Mouse (Mus musculus): ENCODE measurements around the gene Cops6. TPM values are rescaled to one million over a fixed set of nuclear protein-coding genes. Genes with fewer than 3 reads are reported as not detected.
A peak's percentile ranks its signal among the peaks of the same experiment; 100 is the strongest.

Gene Cops6
- polyA plus RNA-seq, 1 experiment from 2014 or later = 242 TPM

- H3K4me2 ChIP-seq (ENCODE audit: low read length) = peak within 1 kb of the TSS; percentile 91
- H3K36me3 ChIP-seq (ENCODE audit: control insufficient read depth, insufficient read depth, low read length) = peaks cover 24% of the 10 kb centered on the region
- peak within 1 kb of the TSS; percentile 54 for H3K4me3 ChIP-seq (ENCODE audit: control insufficient read depth in 1 of 2, insufficient read depth in 1 of 2, low read depth in 1 of 2, low read length in 2 of 2)
- H3K27me3 ChIP-seq (ENCODE audit: control insufficient read depth, insufficient read depth, low read length) = no peaks in the 10 kb centered on the region
- ATAC-seq (ENCODE audit: insufficient number of reproducible peaks, insufficient read depth, low FRiP score, low read depth) = peak; percentile 80
- H3K27ac ChIP-seq (replicated peaks in 1 of 2; ENCODE audit: control insufficient read depth in 1 of 2, insufficient read depth in 1 of 2, low read depth in 2 of 2, low read length in 2 of 2) = peak within 1 kb of the TSS; percentile 76 to 79
- peak within 1 kb of the TSS; percentile 81 for H3K9ac ChIP-seq (ENCODE audit: low read length)
- WGBS = 9% methylated on average over 54 of the region's 54 CpGs
- no peaks in the 10 kb centered on the region for H3K9me3 ChIP-seq (ENCODE audit: control insufficient read depth, low read length)
- H3K4me1 ChIP-seq (ENCODE audit: control insufficient read depth in 2 of 2, insufficient read depth in 2 of 2, low read length in 2 of 2) = peaks cover 3 to 4% of the 10 kb centered on the region in 2 experiments; a peak in 3 of 4 replicates
Measured at GRCm38 (mm10) chr5:138193771-138194727, 33.2 kb downstream of the Cops6 start, which contains the start of gene Mblac1. Gene Mblac1 (plus strand): TSS chr5:138194314.

GRCm38 (mm10) chr5:138194755-138195345, 34.0 kb downstream of the Cops6 start:
- Histone ChIP-seq H3K36me3 (ENCODE audit: control insufficient read depth, insufficient read depth, low read length) (peaks cover 24% of the 10 kb centered on the region), H3K9ac (ENCODE audit: low read length) (peak overlapping the region; percentile 81), H3K4me1 (ENCODE audit: control insufficient read depth in 2 of 2, insufficient read depth in 2 of 2, low read length in 2 of 2) (peaks cover 3 to 4% of the 10 kb centered on the region in 2 experiments; a peak in 3 of 4 replicates), H3K4me3 (ENCODE audit: control insufficient read depth in 1 of 2, insufficient read depth in 1 of 2, low read depth in 1 of 2, low read length in 2 of 2) (peak overlapping the region; percentile 54), H3K9me3 (ENCODE audit: control insufficient read depth, low read length) (no peaks in the 10 kb centered on the region), H3K4me2 (ENCODE audit: low read length) (peak overlapping the region; percentile 91), H3K27ac (replicated peaks in 1 of 2; ENCODE audit: control insufficient read depth in 1 of 2, insufficient read depth in 1 of 2, low read depth in 2 of 2, low read length in 2 of 2) (peak overlapping the region; percentile 76 to 79), H3K27me3 (ENCODE audit: control insufficient read depth, insufficient read depth, low read length) (no peaks in the 10 kb centered on the region)
- 1% methylated on average over 29 of the region's 29 CpGs for WGBS
- peak; percentile 32 for ATAC-seq (ENCODE audit: insufficient number of reproducible peaks, insufficient read depth, low FRiP score, low read depth)

GRCm38 (mm10) chr5:138195463-138195862, 34.6 kb downstream of the Cops6 start:
- H3K27me3 ChIP-seq (ENCODE audit: control insufficient read depth, insufficient read depth, low read length) = no peaks in the 10 kb centered on the region
- 0 out of 4 replicates have a peak overlapping the region, but pooled peaks of 1 of the 2 experiments have one; percentile 76 for H3K27ac ChIP-seq (replicated peaks in 1 of 2; ENCODE audit: control insufficient read depth in 1 of 2, insufficient read depth in 1 of 2, low read depth in 2 of 2, low read length in 2 of 2)
- H3K4me2 ChIP-seq (ENCODE audit: low read length) = peak overlapping the region; percentile 91
- peak overlapping the region; percentile 81 for H3K9ac ChIP-seq (ENCODE audit: low read length)
- no peak for ATAC-seq (ENCODE audit: insufficient number of reproducible peaks, insufficient read depth, low FRiP score, low read depth)
- H3K9me3 ChIP-seq (ENCODE audit: control insufficient read depth, low read length) = no peaks in the 10 kb centered on the region
- H3K4me3 ChIP-seq (ENCODE audit: control insufficient read depth in 1 of 2, insufficient read depth in 1 of 2, low read depth in 1 of 2, low read length in 2 of 2) = peak overlapping the region in 1 of 2 experiments; percentile 54; a peak in 2 of 4 replicates
- 80% methylated on average over 7 of the region's 7 CpGs for WGBS
- peaks cover 3 to 4% of the 10 kb centered on the region in 2 experiments; a peak in 3 of 4 replicates for H3K4me1 ChIP-seq (ENCODE audit: control insufficient read depth in 2 of 2, insufficient read depth in 2 of 2, low read length in 2 of 2)
- peaks cover 21% of the 10 kb centered on the region for H3K36me3 ChIP-seq (ENCODE audit: control insufficient read depth, insufficient read depth, low read length)

GRCm38 (mm10) chr5:138199576-138199975, 38.7 kb downstream of the Cops6 start:
- 0% methylated on average over 1 of the region's 1 CpGs for WGBS
- Histone ChIP-seq H3K9me3 (ENCODE audit: control insufficient read depth, low read length) (peaks cover 6% of the 10 kb centered on the region; the same call in 1 of the 2 replicates), H3K9ac (ENCODE audit: low read length) (no peak overlapping the region), H3K36me3 (ENCODE audit: control insufficient read depth, insufficient read depth, low read length) (no peaks in the 10 kb centered on the region), H3K4me2 (ENCODE audit: low read length) (no peak overlapping the region), H3K4me1 (ENCODE audit: control insufficient read depth in 2 of 2, insufficient read depth in 2 of 2, low read length in 2 of 2) (peaks cover 2 to 3% of the 10 kb centered on the region in 2 experiments; a peak in 1 of 4 replicates), H3K27me3 (ENCODE audit: control insufficient read depth, insufficient read depth, low read length) (no peaks in the 10 kb centered on the region), H3K27ac (replicated peaks in 1 of 2; ENCODE audit: control insufficient read depth in 1 of 2, insufficient read depth in 1 of 2, low read depth in 2 of 2, low read length in 2 of 2) (no peak overlapping the region), H3K4me3 (ENCODE audit: control insufficient read depth in 1 of 2, insufficient read depth in 1 of 2, low read depth in 1 of 2, low read length in 2 of 2) (no peak overlapping the region)
- ATAC-seq (ENCODE audit: insufficient number of reproducible peaks, insufficient read depth, low FRiP score, low read depth) = no peak

- no peak overlapping the region for H3K4me2 ChIP-seq (ENCODE audit: low read length)
- WGBS = 82% methylated on average over 3 of the region's 3 CpGs
Measured at GRCm38 (mm10) chr5:138202086-138202485, 41.2 kb downstream of the Cops6 start.

GRCm38 (mm10) chr5:138207253-138207652, 46.4 kb downstream of the Cops6 start:
- no peak overlapping the region for H3K4me3 ChIP-seq (ENCODE audit: control insufficient read depth in 1 of 2, insufficient read depth in 1 of 2, low read depth in 1 of 2, low read length in 2 of 2)
- no peaks in the 10 kb centered on the region for H3K36me3 ChIP-seq (ENCODE audit: control insufficient read depth, insufficient read depth, low read length)
- 82% methylated on average over 1 of the region's 1 CpGs for WGBS
- no peak overlapping the region for H3K27ac ChIP-seq (replicated peaks in 1 of 2; ENCODE audit: control insufficient read depth in 1 of 2, insufficient read depth in 1 of 2, low read depth in 2 of 2, low read length in 2 of 2)
- H3K27me3 ChIP-seq (ENCODE audit: control insufficient read depth, insufficient read depth, low read length) = no peaks in the 10 kb centered on the region
- no peak for ATAC-seq (ENCODE audit: insufficient number of reproducible peaks, insufficient read depth, low FRiP score, low read depth)
- H3K9me3 ChIP-seq (ENCODE audit: control insufficient read depth, low read length) = peaks cover 17% of the 10 kb centered on the region
- H3K4me2 ChIP-seq (ENCODE audit: low read length) = no peak overlapping the region
- H3K4me1 ChIP-seq (ENCODE audit: control insufficient read depth in 2 of 2, insufficient read depth in 2 of 2, low read length in 2 of 2) = no peaks in the 10 kb centered on the region
- H3K9ac ChIP-seq (ENCODE audit: low read length) = no peak overlapping the region

More at GRCm38 (mm10) chr5:138202086-138202485, 41.2 kb downstream of the Cops6 start:
- H3K27me3 ChIP-seq (ENCODE audit: control insufficient read depth, insufficient read depth, low read length) = no peaks in the 10 kb centered on the region
- no peaks in the 10 kb centered on the region for H3K4me1 ChIP-seq (ENCODE audit: control insufficient read depth in 2 of 2, insufficient read depth in 2 of 2, low read length in 2 of 2)
- H3K9me3 ChIP-seq (ENCODE audit: control insufficient read depth, low read length) = peaks cover 14% of the 10 kb centered on the region
- no peak overlapping the region for H3K27ac ChIP-seq (replicated peaks in 1 of 2; ENCODE audit: control insufficient read depth in 1 of 2, insufficient read depth in 1 of 2, low read depth in 2 of 2, low read length in 2 of 2)
- no peaks in the 10 kb centered on the region for H3K36me3 ChIP-seq (ENCODE audit: control insufficient read depth, insufficient read depth, low read length)
- no peak overlapping the region for H3K4me3 ChIP-seq (ENCODE audit: control insufficient read depth in 1 of 2, insufficient read depth in 1 of 2, low read depth in 1 of 2, low read length in 2 of 2)
- no peak overlapping the region for H3K9ac ChIP-seq (ENCODE audit: low read length)
- ATAC-seq (ENCODE audit: insufficient number of reproducible peaks, insufficient read depth, low FRiP score, low read depth) = no peak

GRCm38 (mm10) chr5:138207873-138208272, 47.0 kb downstream of the Cops6 start:
- no peak overlapping the region for H3K27ac ChIP-seq (replicated peaks in 1 of 2; ENCODE audit: control insufficient read depth in 1 of 2, insufficient read depth in 1 of 2, low read depth in 2 of 2, low read length in 2 of 2)
- no peak overlapping the region for H3K9ac ChIP-seq (ENCODE audit: low read length)
- no peak for ATAC-seq (ENCODE audit: insufficient number of reproducible peaks, insufficient read depth, low FRiP score, low read depth)
- H3K36me3 ChIP-seq (ENCODE audit: control insufficient read depth, insufficient read depth, low read length) = no peaks in the 10 kb centered on the region
- no peak overlapping the region for H3K4me3 ChIP-seq (ENCODE audit: control insufficient read depth in 1 of 2, insufficient read depth in 1 of 2, low read depth in 1 of 2, low read length in 2 of 2)
- H3K4me1 ChIP-seq (ENCODE audit: control insufficient read depth in 2 of 2, insufficient read depth in 2 of 2, low read length in 2 of 2) = no peaks in the 10 kb centered on the region
- H3K27me3 ChIP-seq (ENCODE audit: control insufficient read depth, insufficient read depth, low read length) = no peaks in the 10 kb centered on the region
- peaks cover 17% of the 10 kb centered on the region for H3K9me3 ChIP-seq (ENCODE audit: control insufficient read depth, low read length)
- H3K4me2 ChIP-seq (ENCODE audit: low read length) = no peak overlapping the region
- WGBS = 73% methylated on average over 4 of the region's 4 CpGs
